Mouse (Mus musculus) G1E (cell line): ENCODE measurements around the gene Kcnb1.

Source experiments
- CTCF ChIP-seq: IDR thresholded peaks from 2 replicates; pipeline ENCODE4 v1.5.1; 2012; ENCODE audit warnings: low read depth, low read length, inconsistent platforms, mixed read lengths
- GATA1 ChIP-seq: IDR thresholded peaks from 2 replicates; pipeline ENCODE4 v1.6.1; 2012; ENCODE audit warnings: borderline replicate concordance, low read length, inconsistent platforms, mixed read lengths
- GATA2 ChIP-seq: IDR thresholded peaks from 2 replicates; pipeline ENCODE4 v1.6.1; 2012; ENCODE audit warnings: low read depth, low read length, inconsistent platforms, borderline replicate concordance
- POLR2AphosphoS5 ChIP-seq: IDR thresholded peaks from 2 replicates; pipeline ENCODE4 v1.6.1; 2012; ENCODE audit warnings: low read depth, low read length, inconsistent platforms; ENCODE audit not compliant: insufficient replicate concordance
- TAL1 ChIP-seq: conservative IDR thresholded peaks from 2 replicates; pipeline ENCODE4 v1.6.1; 2012; ENCODE audit warnings: low read depth, low read length, inconsistent platforms, mixed read lengths

DNA sequence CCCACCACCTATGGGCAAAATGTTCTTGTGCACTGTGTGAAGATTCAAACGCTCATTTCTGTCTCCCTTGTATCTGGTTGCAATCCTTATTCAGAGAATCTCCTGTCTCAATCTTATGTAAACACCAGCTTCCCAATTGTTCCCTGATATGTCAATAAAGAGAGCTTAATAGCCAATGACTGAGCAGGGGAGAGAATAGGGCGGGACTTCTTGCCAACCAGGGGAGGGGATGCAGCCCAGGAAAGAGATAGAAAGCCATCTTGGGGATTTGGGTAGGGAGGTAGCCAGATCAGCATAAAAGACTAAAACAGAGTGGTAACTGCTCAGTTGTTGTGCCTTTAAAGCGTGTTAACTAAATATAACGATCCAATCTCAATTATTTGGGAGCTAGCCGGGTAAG, 30.8 kb upstream of the Kcnb1 start:
- TF ChIP-seq POLR2AphosphoS5: no peak
- TF ChIP-seq CTCF: no peak
- no peak for TF ChIP-seq GATA1
- no peak for TF ChIP-seq TAL1
- no peak for TF ChIP-seq GATA2
